Mouse (Mus musculus) embryonic facial prominence, embryonic 15.5 days (tissue): ENCODE results near the gene 4933415A04Rik. TPM values are rescaled to one million over a fixed set of nuclear protein-coding genes. Genes with fewer than 3 reads are reported as not detected.
A peak's percentile ranks its signal among the peaks of the same experiment; 100 is the strongest.

Source experiments
- ATAC-seq: fragments of 200-750 bp; cut with Nextera tagmentation; 2 replicates; pipeline ENCODE4 v1.8.0; 2017; ENCODE audit warnings: low read depth, moderate TSS enrichment; ENCODE audit not compliant: insufficient number of reproducible peaks, low FRiP score, low TSS enrichment
- H3K27ac ChIP-seq: fragments of 300-500 bp; sonication (generic); replicated peaks from 2 replicates; pipeline ENCODE4 v1.5.1; 2015; ENCODE audit warnings: mild to moderate bottlenecking, inconsistent platforms
- H3K27me3 ChIP-seq: fragments of 300-500 bp; sonication (generic); 2 replicates; pipeline ENCODE4 v1.6.1; 2015; ENCODE audit warnings: inconsistent platforms
- H3K36me3 ChIP-seq: fragments of 300-500 bp; sonication (generic); 2 replicates; pipeline ENCODE4 v1.6.1; 2015; ENCODE audit warnings: mild to moderate bottlenecking, inconsistent platforms
- H3K4me1 ChIP-seq: fragments of 300-500 bp; sonication (generic); 2 replicates; pipeline ENCODE4 v1.6.1; 2015; ENCODE audit warnings: inconsistent platforms
- H3K4me2 ChIP-seq: fragments of 300-500 bp; sonication (generic); replicated peaks from 2 replicates; pipeline ENCODE4 v1.6.1; 2015; ENCODE audit warnings: mild to moderate bottlenecking, inconsistent platforms
- H3K4me3 ChIP-seq: fragments of 300-500 bp; sonication (generic); replicated peaks from 2 replicates; pipeline ENCODE4 v1.5.1; 2015; ENCODE audit warnings: mild to moderate bottlenecking, inconsistent platforms
- H3K9ac ChIP-seq: fragments of 300-500 bp; sonication (generic); 2 replicates; pipeline ENCODE4 v1.6.1; 2015; ENCODE audit warnings: inconsistent platforms
- H3K9me3 ChIP-seq: fragments of 300-500 bp; sonication (generic); replicated peaks from 2 replicates; pipeline ENCODE4 v1.6.1; 2016; ENCODE audit warnings: inconsistent platforms
- WGBS: fragments of 180-500 bp; shearing (Covaris S2); methylation state at CpG from one replicate; pipeline ENCODE4 v1.1.7; 2015; 5-methylcytosine and 5-hydroxymethylcytosine counted together
- polyA plus RNA-seq: library from polyadenylated mRNA; unstranded; fragments of >200 nt; fragmentation: Nextera tagmentation; extraction: Ambion mirVana; gene quantifications from 2 replicates; pipeline ENCODE4 v1.2.1, GENCODE M21; 2015

Gene 4933415A04Rik
- polyA plus RNA-seq = 2.8 and 3.4 TPM in 2 replicates

- no peak for ATAC-seq
- no peak within 1 kb of the TSS for H3K9ac ChIP-seq
- peaks cover 13% of the 10 kb centered on the region for H3K36me3 ChIP-seq
- H3K27ac ChIP-seq = no peak within 1 kb of the TSS
- no peaks in the 10 kb centered on the region for H3K27me3 ChIP-seq
- H3K9me3 ChIP-seq = no peaks in the 10 kb centered on the region
- no peak within 1 kb of the TSS for H3K4me2 ChIP-seq
- WGBS = 69% methylated on average over 7 of the region's 7 CpGs
- H3K4me1 ChIP-seq = no peaks in the 10 kb centered on the region
- H3K4me3 ChIP-seq = no peak within 1 kb of the TSS
These were observed at the start of gene 4933415A04Rik for GRCm38 (mm10) chr11:43586324-43587090. 4933415A04Rik (plus strand) TSS chr11:43587040.

GRCm38 (mm10) chr11:43537074-43537473 lies 49.8 kb upstream of the 4933415A04Rik start:
- Histone ChIP-seq H3K27ac (no peak overlapping the region), H3K27me3 (no peaks in the 10 kb centered on the region), H3K4me1 (no peaks in the 10 kb centered on the region), H3K36me3 (no peaks in the 10 kb centered on the region; the same call in 1 of the 2 replicates), H3K9ac (no peak overlapping the region), H3K4me3 (no peak overlapping the region), H3K4me2 (no peak overlapping the region), H3K9me3 (no peaks in the 10 kb centered on the region)
- WGBS = 60% methylated on average over 6 of the region's 6 CpGs
- ATAC-seq = no peak

- no peaks in the 10 kb centered on the region for H3K9me3 ChIP-seq
- H3K27ac ChIP-seq = no peak overlapping the region
- ATAC-seq = peak; percentile 34; the same call in 1 of the 2 replicates
- no peak overlapping the region for H3K4me2 ChIP-seq
- H3K4me1 ChIP-seq = no peaks in the 10 kb centered on the region
- no peaks in the 10 kb centered on the region; the same call in 1 of the 2 replicates for H3K36me3 ChIP-seq
- no peaks in the 10 kb centered on the region for H3K27me3 ChIP-seq
- no peak overlapping the region for H3K9ac ChIP-seq
- H3K4me3 ChIP-seq = no peak overlapping the region
- 17% methylated on average over 6 of the region's 6 CpGs for WGBS
These were observed 47.0 kb upstream of the 4933415A04Rik start for GRCm38 (mm10) chr11:43539863-43540262.

- Histone ChIP-seq H3K4me1 (peaks cover 12% of the 10 kb centered on the region; the same call in 1 of the 2 replicates), H3K27me3 (no peaks in the 10 kb centered on the region), H3K36me3 (no peaks in the 10 kb centered on the region), H3K4me3 (no peak overlapping the region), H3K9me3 (no peaks in the 10 kb centered on the region), H3K4me2 (no peak overlapping the region), H3K9ac (no peak overlapping the region), H3K27ac (no peak overlapping the region)
- WGBS = 83% methylated on average over 15 of the region's 15 CpGs
- ATAC-seq = no peak
These were observed 43.0 kb upstream of the 4933415A04Rik start for GRCm38 (mm10) chr11:43543711-43544466.

GRCm38 (mm10) chr11:43544819-43545218 lies 42.0 kb upstream of the 4933415A04Rik start:
- Histone ChIP-seq H3K9me3 (no peaks in the 10 kb centered on the region), H3K27me3 (no peaks in the 10 kb centered on the region), H3K36me3 (no peaks in the 10 kb centered on the region), H3K9ac (no peak overlapping the region), H3K4me1 (peaks cover 18% of the 10 kb centered on the region), H3K4me2 (no peak overlapping the region), H3K4me3 (no peak overlapping the region), H3K27ac (no peak overlapping the region)
- 74% methylated on average over 7 of the region's 7 CpGs for WGBS
- ATAC-seq = no peak

GRCm38 (mm10) chr11:43545873-43546475 lies 40.9 kb upstream of the 4933415A04Rik start:
- Histone ChIP-seq H3K9ac (no peak overlapping the region), H3K27ac (no peak overlapping the region), H3K4me3 (no peak overlapping the region), H3K9me3 (no peaks in the 10 kb centered on the region), H3K4me2 (no peak overlapping the region), H3K27me3 (no peaks in the 10 kb centered on the region), H3K36me3 (no peaks in the 10 kb centered on the region), H3K4me1 (peaks cover 20% of the 10 kb centered on the region)
- 39% methylated on average over 16 of the region's 16 CpGs for WGBS
- no peak for ATAC-seq

- no peak overlapping the region for H3K4me3 ChIP-seq
- 53% methylated on average over 4 of the region's 4 CpGs for WGBS
- no peak overlapping the region for H3K4me2 ChIP-seq
- no peak overlapping the region for H3K9ac ChIP-seq
- no peak overlapping the region for H3K27ac ChIP-seq
- no peaks in the 10 kb centered on the region for H3K36me3 ChIP-seq
- peaks cover 20% of the 10 kb centered on the region for H3K4me1 ChIP-seq
- no peaks in the 10 kb centered on the region for H3K9me3 ChIP-seq
- no peaks in the 10 kb centered on the region for H3K27me3 ChIP-seq
- no peak for ATAC-seq
These were observed 40.2 kb upstream of the 4933415A04Rik start for GRCm38 (mm10) chr11:43546678-43547077.

- Histone ChIP-seq H3K4me2 (no peak overlapping the region), H3K4me1 (peaks cover 20% of the 10 kb centered on the region), H3K27me3 (no peaks in the 10 kb centered on the region), H3K36me3 (no peaks in the 10 kb centered on the region), H3K9me3 (no peaks in the 10 kb centered on the region), H3K4me3 (no peak overlapping the region), H3K9ac (no peak overlapping the region), H3K27ac (no peak overlapping the region)
- 34% methylated on average over 7 of the region's 7 CpGs for WGBS
- ATAC-seq = no peak
These were observed 38.7 kb upstream of the 4933415A04Rik start for GRCm38 (mm10) chr11:43548148-43548547.

- Histone ChIP-seq H3K4me3 (no peak overlapping the region), H3K9me3 (no peaks in the 10 kb centered on the region), H3K27ac (no peak overlapping the region; the same call in 1 of the 2 replicates), H3K9ac (no peak overlapping the region), H3K27me3 (no peaks in the 10 kb centered on the region), H3K4me2 (no peak overlapping the region), H3K36me3 (no peaks in the 10 kb centered on the region), H3K4me1 (peaks cover 20% of the 10 kb centered on the region)
- WGBS = 59% methylated on average over 12 of the region's 12 CpGs
- ATAC-seq = no peak
These were observed 38.0 kb upstream of the 4933415A04Rik start for GRCm38 (mm10) chr11:43548657-43549435.

- Histone ChIP-seq H3K36me3 (no peaks in the 10 kb centered on the region), H3K4me2 (no peak overlapping the region), H3K4me3 (no peak overlapping the region), H3K9me3 (no peaks in the 10 kb centered on the region), H3K27ac (no peak overlapping the region), H3K27me3 (no peaks in the 10 kb centered on the region), H3K9ac (no peak overlapping the region), H3K4me1 (peaks cover 20% of the 10 kb centered on the region)
- WGBS = 44% methylated on average over 11 of the region's 11 CpGs
- ATAC-seq = no peak
These were observed 37.1 kb upstream of the 4933415A04Rik start for GRCm38 (mm10) chr11:43549701-43550100.
